Mouse (Mus musculus) gastrocnemius, postnatal 14 days (tissue): Measurements from ENCODE around the gene Rorb. TPM values are rescaled to one million over a fixed set of nuclear protein-coding genes. Genes with fewer than 3 reads are reported as not detected.

ENCODE experiments used
- DNase-seq: peaks from one replicate; pipeline ENCODE4 v3.0.0; 2021; ENCODE audit warnings: mixed read lengths
- intact Hi-C: fragments of 180-260 bp; cut with DNase I; formaldehyde crosslinking; loops from one replicate; pipeline ENCODE4 v1.15.1; 2025; ENCODE audit warnings: low total_unique reads
- long read RNA-seq, 2 experiments: library from polyadenylated mRNA; stranded (forward); transcript quantifications; one replicate each; pipeline ENCODE4 v2.0.0; 2021
- total RNA-seq, 2 experiments: library from RNA; stranded (reverse); gene quantifications; 2 replicates each; pipeline ENCODE4 v1.2.3; 2021

Gene Rorb
- total RNA-seq: under 1 TPM; 0.23 to 0.33 TPM
- long read RNA-seq, experiment 1: 0 reads
- long read RNA-seq, experiment 2: 0 reads

- intact Hi-C loops: no loop called here
- DNase-seq: peak; percentile 80
These were observed at the start of gene Rorb for GRCm38 (mm10) chr19:19110793-19111427. Gene Rorb, minus strand, starts transcription at chr19:19111196.

GRCm38 (mm10) chr19:19148847-19149246 lies 37.9 kb upstream of the Rorb start:
- no peak for DNase-seq
- intact Hi-C loops: no loop called here

GRCm38 (mm10) chr19:19144447-19144846 lies 33.5 kb upstream of the Rorb start:
- intact Hi-C loops: no loop called here
- DNase-seq: no peak

GRCm38 (mm10) chr19:19136856-19137255 lies 25.9 kb upstream of the Rorb start:
- DNase-seq: no peak
- intact Hi-C loops: no loop called here

- intact Hi-C loops: no loop called here
- no peak for DNase-seq
These were observed 24.8 kb upstream of the Rorb start for GRCm38 (mm10) chr19:19135838-19136237.

- intact Hi-C loops: no loop called here
These were observed 11.3 kb upstream of the Rorb start for GRCm38 (mm10) chr19:19122324-19122723.

GRCm38 (mm10) chr19:19112180-19112579 lies 1.2 kb upstream of the Rorb start:
- DNase-seq: no peak
- intact Hi-C loops: no loop called here

More at GRCm38 (mm10) chr19:19122324-19122723, 11.3 kb upstream of the Rorb start:
- no peak for DNase-seq

- intact Hi-C loops: no loop called here
- no peak for DNase-seq
These were observed 603 bp upstream of the Rorb start for GRCm38 (mm10) chr19:19111428-19112170.

GRCm38 (mm10) chr19:19110011-19110768 lies 806 bp downstream of the Rorb start:
- peak; percentile 23 for DNase-seq
- intact Hi-C loops: no loop called here

GRCm38 (mm10) chr19:19108596-19109381 lies 2.2 kb downstream of the Rorb start:
- DNase-seq: no peak
- intact Hi-C loops: no loop called here

GRCm38 (mm10) chr19:19104581-19104980 lies 6.4 kb downstream of the Rorb start:
- DNase-seq: no peak
- intact Hi-C loops: no loop called here

- intact Hi-C loops: no loop called here
- no peak for DNase-seq
These were observed 13.8 kb downstream of the Rorb start for GRCm38 (mm10) chr19:19097149-19097548.

- intact Hi-C loops: no loop called here
- DNase-seq: no peak
These were observed 21.6 kb downstream of the Rorb start for GRCm38 (mm10) chr19:19089427-19089826.

GRCm38 (mm10) chr19:19077880-19078279 lies 33.1 kb downstream of the Rorb start:
- intact Hi-C loops: no loop called here
- DNase-seq: no peak

GRCm38 (mm10) chr19:19074756-19075155 lies 36.2 kb downstream of the Rorb start:
- DNase-seq: no peak
- intact Hi-C loops: no loop called here

GRCm38 (mm10) chr19:19058710-19059398 lies 52.1 kb downstream of the Rorb start:
- intact Hi-C loops: no loop called here
- DNase-seq: no peak

- intact Hi-C loops: no loop called here
These were observed 52.8 kb downstream of the Rorb start for GRCm38 (mm10) chr19:19058201-19058600.

GRCm38 (mm10) chr19:19043138-19043537 lies 67.9 kb downstream of the Rorb start:
- intact Hi-C loops: no loop called here
- DNase-seq: no peak

More at GRCm38 (mm10) chr19:19058201-19058600, 52.8 kb downstream of the Rorb start:
- no peak for DNase-seq

GRCm38 (mm10) chr19:19040800-19041199 lies 70.2 kb downstream of the Rorb start:
- DNase-seq: no peak
- intact Hi-C loops: no loop called here
